Mouse (Mus musculus) lung, adult 18-20 months (tissue): ENCODE measurements around the gene Ern1.
A peak's percentile ranks its signal among the peaks of the same experiment; 100 is the strongest.
"Not testable (repeated sequence)": the region's sequence is repeated elsewhere in the genome, so short reads cannot be mapped to it uniquely, and the experiment has no call there.

Experiments
- DNase-seq, 2 experiments: peaks; one replicate each; pipeline ENCODE4 v3.0.0; 2022; ENCODE audit warnings: mixed read lengths in 2 of 2

Ern1 gene

GRCm38 (mm10) chr11:106430392-106430791 lies 57.3 kb downstream of the Ern1 start:
- no peak for DNase-seq

DNA sequence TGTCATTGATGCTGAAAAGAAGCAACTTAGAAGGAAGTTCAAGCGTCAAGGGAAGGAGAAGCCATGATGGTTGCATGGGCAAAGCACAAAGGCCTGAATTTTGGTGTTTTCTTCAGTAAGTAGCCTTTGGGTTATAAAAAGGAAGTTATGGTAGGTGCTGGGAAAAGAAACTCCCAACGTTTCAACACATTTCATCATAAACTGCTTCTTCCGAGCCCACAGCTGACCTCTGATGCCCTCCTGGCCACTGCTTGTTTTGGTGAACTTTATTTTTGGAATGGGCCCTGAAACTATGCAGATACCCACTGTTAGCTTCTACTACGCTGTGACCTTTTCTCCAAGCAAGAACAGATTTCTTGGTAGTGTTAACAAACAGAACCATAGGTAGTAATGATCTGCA lies 58.0 kb downstream of the Ern1 start:
- DNase-seq: no peak

- no peak for DNase-seq
Measured at GRCm38 (mm10) chr11:106428556-106428955, 59.1 kb downstream of the Ern1 start.

- DNase-seq: peak; percentile 31 to 33
Measured at GRCm38 (mm10) chr11:106428106-106428505, 59.5 kb downstream of the Ern1 start.

- DNase-seq: peak; percentile 86 to 89
Measured at GRCm38 (mm10) chr11:106426447-106426846, 61.2 kb downstream of the Ern1 start.

DNA sequence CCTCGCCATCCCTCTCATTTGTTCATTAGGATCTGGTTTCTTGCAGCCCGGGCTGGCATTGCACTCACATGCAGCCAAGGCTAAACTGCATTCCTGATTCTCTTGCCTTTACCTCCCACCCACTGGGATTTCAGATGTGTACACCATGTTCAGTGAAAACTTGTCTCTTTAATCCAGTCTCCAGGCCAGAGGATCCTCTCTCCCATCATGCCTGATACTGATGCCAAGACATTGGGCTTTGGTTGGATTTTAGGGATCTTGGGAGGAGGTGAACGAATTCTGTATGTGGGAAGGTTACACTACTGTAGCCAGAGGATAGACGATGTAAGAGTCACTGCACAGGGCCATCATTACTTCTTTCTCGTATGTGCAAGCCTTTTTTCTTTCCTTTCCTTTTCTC lies 62.5 kb downstream of the Ern1 start:
- DNase-seq: no peak

- DNase-seq: no peak
Measured at GRCm38 (mm10) chr11:106419262-106420102, 68.2 kb downstream of the Ern1 start.

DNA sequence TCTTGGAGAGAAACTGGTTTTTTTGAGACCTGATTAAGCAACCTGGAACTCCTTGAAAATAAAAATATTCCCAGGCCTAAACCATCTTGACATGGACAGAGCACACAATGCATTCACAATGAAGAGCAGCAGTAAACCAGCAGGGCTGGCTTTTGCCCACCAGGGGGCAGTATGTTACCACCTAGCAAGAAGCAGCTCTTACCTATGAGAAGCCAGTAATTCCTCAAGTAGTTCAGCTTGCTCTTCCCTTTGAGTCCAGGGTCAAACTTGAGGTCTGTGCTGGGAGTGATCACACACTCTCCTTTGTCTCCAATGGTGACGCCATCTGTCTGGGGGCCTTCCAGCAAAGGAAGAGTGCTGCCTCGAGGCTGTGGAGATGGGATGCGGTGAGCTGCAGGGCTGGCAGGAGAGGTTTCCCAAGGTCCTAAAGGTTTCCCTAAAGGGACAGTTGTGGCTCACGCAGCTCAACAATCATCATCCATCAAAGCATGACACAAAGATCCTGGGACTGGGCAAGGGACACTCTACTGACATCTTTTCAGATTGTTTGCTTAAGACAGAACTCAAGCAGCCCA lies 68.9 kb downstream of the Ern1 start:
- peak; percentile 81 to 86 for DNase-seq

DNA sequence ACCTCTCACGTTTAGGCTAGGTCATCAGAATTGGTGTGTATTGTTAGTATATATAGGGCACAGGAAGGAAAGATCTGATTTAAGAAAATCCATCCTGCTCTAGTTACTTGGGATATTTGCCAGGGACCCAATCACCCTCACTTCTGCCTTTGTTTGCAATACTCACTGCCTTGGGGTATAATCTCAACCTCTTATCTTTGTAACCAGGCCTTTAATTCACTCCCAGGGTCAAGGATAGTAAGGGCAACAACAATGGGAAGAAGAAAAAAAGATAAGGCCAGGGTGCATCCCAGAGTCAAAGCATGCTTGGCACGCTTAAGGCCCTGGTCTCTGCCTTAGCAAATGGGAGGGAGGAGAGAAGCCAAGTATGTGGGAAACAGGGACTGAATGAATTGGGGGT lies 69.8 kb downstream of the Ern1 start:
- DNase-seq: no peak

DNA sequence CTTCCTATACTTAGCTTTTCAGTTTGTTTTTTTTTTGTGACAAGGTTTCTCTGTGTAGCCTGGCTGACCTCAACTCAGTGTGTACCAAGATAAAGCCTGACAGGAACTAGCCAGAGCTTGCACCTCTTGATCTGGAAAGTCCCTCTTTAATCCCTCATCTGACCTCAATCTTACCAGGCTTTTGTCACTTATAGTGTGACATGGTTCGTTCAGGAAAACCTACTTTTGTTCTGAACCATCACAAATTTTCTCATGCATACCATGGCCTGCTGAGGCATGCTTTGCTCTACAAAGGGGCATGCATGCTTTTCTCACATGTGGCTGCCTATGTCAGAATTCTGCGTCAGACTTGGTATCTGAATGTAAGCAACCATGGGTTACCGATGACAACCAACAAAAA lies 71.3 kb downstream of the Ern1 start:
- DNase-seq: no peak

DNA sequence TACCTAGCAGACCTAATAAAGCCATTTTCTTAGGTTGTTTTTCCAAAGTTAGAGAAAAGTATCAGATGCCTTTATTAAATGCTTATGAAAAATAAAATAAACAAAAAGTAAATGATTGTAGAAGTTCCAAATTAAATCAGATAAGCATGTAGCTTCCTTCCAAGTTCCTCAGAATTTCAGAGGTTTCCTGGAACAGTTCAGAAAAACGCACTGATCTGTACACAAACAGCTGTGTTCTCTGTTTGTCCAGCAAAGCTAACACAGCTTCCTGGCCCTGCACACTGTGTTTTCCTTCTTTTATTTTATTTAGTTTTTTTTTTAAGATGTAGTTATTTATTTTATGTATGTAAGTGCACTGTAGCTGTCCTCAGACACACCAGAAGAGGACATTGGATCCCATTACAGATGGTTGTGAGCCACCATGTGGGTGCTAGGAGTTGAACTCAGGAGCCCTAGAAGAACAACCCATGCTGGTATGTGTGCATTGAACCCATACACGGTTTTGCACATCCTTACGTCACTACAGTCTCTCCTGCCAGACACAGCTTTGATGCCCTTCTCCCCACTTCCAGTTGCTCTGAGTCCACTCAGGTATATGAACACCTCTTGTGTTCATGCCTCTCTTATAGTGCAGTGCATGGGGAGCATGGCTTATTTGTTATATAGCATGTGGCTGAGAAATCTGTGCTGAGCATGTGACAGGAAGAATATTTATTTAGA lies 74.9 kb downstream of the Ern1 start:
- no peak for DNase-seq

GRCm38 (mm10) chr11:106411157-106411556 lies 76.5 kb downstream of the Ern1 start:
- DNase-seq: no peak

GRCm38 (mm10) chr11:106410507-106410906 lies 77.1 kb downstream of the Ern1 start:
- DNase-seq: no peak

GRCm38 (mm10) chr11:106410011-106410410 lies 77.6 kb downstream of the Ern1 start:
- no peak for DNase-seq

- DNase-seq: no peak
Measured at GRCm38 (mm10) chr11:106398481-106398880, 89.2 kb downstream of the Ern1 start.

DNA sequence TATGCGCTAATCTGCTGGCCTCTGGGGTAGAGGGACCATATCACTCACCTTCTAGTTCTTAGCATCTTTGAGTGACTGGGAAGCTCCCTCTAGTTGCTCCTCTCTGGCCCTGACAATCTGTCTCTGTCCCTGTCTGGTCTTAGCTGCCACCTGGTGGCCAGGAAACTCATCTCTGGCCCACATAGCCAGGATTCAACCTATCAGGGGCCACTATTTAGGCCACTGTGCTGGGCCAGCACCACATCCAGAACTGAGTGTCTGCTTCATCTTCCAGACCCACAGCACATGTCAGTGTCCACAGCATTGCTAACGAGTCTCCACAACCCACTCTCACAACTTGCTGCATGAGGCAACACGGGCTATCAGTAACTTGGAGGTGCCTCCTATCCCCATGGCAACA lies 90.0 kb downstream of the Ern1 start:
- DNase-seq: no peak

DNA sequence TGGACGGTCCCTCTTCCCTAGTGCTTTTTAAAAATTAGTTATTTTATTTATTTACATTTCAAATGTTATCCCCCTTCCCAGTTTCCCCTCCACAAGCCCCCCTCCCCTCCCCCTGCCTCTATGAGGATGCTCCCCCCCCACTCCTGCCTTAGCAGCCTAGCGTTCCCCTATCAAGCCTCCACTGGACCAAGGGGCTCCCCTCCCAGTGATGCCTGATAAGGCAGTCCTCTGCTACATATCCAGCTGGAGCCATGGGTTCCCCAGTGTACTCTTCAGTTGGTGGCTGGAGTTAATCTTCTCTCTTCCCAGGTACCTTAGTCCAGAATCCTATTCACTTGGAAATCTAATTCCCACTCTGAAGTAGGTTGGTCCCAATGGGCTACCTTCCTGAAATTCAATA lies 93.6 kb downstream of the Ern1 start:
- DNase-seq: not testable (repeated sequence)

- no peak for DNase-seq
Measured at GRCm38 (mm10) chr11:106393331-106393616, 94.4 kb downstream of the Ern1 start.

DNA sequence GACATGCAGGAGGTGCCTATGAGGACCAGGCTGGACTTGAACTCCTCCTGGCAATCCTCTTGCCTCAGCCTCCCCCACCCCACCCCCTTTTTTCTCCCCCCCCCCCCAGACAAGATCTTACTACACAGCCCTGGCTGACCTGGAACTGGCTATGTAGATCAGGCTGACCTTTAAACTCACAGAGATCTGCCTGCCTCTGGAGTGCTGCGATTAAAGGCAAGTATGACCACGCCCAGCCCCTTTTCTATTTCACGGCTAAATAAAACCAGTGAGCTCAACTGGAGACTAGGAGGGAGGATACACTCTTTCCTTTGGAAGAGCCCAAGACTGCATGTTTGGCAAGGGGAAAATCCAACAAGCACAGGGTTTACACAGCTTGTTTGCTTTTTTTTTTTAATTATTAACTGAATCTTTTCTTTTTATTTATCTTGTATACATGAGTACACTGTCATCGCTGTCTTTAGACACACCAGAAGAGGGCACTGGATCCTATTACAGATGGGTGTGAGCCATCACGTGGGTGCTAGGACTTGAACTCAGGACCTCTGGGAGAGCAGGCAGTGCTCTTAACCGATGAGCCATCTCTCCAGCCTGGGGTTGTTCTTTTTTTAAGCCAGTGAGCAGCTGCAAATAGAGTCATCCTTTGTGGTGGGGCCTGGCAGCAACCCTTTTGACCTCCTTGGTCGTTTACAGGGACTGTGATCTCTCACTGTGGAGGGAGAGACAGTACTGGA lies 94.9 kb downstream of the Ern1 start:
- no peak for DNase-seq

GRCm38 (mm10) chr11:106391546-106392188 lies 96.0 kb downstream of the Ern1 start:
- DNase-seq: peak; percentile 69 to 77

DNA sequence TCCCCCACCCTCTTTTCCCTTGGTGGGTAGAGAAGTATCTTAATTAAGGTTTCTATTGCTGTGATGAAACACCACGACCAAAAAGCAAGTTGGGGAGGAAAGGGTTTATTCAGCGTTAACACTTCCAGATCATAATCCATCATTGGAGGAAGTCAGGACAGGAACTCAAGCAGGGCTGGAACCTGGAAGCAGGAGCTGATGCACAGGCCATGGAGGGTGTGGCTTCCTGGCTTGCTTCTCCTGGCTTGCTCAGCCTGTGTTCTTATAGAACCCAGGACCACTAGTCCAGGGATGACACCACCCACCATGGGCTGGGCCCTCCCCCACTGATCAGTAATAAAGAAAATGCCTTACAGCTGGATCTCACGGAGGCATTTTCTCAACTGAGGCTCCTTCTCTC lies 96.9 kb downstream of the Ern1 start:
- DNase-seq: peak; percentile 52 to 69

GRCm38 (mm10) chr11:106389611-106390010 lies 98.0 kb downstream of the Ern1 start:
- peak in 1 of 2 experiments; percentile 61 for DNase-seq

DNA sequence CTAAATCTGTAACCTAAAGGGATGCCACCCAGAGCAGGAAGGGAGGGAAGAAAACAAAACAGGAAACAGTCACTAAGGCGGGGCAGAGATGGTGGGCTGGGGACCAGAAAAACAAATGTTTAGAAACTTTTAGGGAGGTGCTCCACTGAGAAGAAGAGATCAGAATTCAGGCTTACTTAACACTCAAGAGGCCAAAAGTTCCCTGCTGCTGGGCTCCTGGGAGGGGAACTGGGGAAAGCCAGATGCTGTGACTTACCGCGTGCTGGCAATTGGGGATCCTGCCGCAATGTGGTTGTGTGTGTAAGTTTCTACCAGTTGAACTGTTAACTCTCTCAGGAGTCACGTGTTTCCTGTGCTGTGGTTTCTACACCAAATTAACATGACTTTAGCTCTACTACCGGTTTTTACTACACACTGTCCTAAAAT lies 99.8 kb downstream of the Ern1 start, which contains the start of gene Icam2:
TSS of gene Icam2 (minus strand) at position 285 of the 426 bp plus-strand sequence.
- peak; percentile 34 to 45 for DNase-seq
